Mouse (Mus musculus) hindbrain, postnatal 0 days (tissue): ENCODE measurements around the gene Aldh18a1. TPM values are rescaled to one million over a fixed set of nuclear protein-coding genes. Genes with fewer than 3 reads are reported as not detected.
A peak's percentile ranks its signal among the peaks of the same experiment; 100 is the strongest.

Experiments
- ATAC-seq: fragments of 200-750 bp; cut with Nextera tagmentation; 2 replicates; pipeline ENCODE4 v1.8.0; 2017; ENCODE audit warnings: mild to moderate bottlenecking, moderate TSS enrichment, moderate library complexity
- DNase-seq: peaks from one replicate; pipeline ENCODE4 v3.0.0-alpha.2; 2015; ENCODE audit warnings: low spot score
- H3K27ac ChIP-seq: fragments of 300-500 bp; sonication (generic); 2 replicates; pipeline ENCODE4 v1.5.1; 2014; ENCODE audit warnings: mild to moderate bottlenecking
- H3K27me3 ChIP-seq: fragments of 300-500 bp; sonication (generic); 2 replicates; pipeline ENCODE4 v1.6.1; 2014; ENCODE audit warnings: low read length, mixed read lengths; ENCODE audit not compliant: insufficient read depth
- H3K36me3 ChIP-seq: fragments of 300-500 bp; sonication (generic); 2 replicates; pipeline ENCODE4 v1.6.1; 2014; ENCODE audit warnings: low read length, mixed read lengths; ENCODE audit not compliant: insufficient read depth
- H3K4me1 ChIP-seq: fragments of 300-500 bp; sonication (generic); 2 replicates; pipeline ENCODE4 v1.6.1; 2014; ENCODE audit warnings: antibody characterized with exemption, low read length, mixed read lengths; ENCODE audit not compliant: insufficient read depth
- H3K4me2 ChIP-seq: fragments of 300-500 bp; sonication (generic); 2 replicates; pipeline ENCODE4 v1.6.1; 2014; ENCODE audit warnings: low read depth, mild to moderate bottlenecking, low read length, moderate library complexity, mixed read lengths
- H3K4me3 ChIP-seq: fragments of 300-500 bp; sonication (generic); 2 replicates; pipeline ENCODE4 v1.5.1; 2014; ENCODE audit warnings: low read length
- H3K9ac ChIP-seq: fragments of 300-500 bp; sonication (generic); replicated peaks from 2 replicates; pipeline ENCODE4 v1.6.1; 2014; ENCODE audit warnings: mild to moderate bottlenecking, low read length, moderate library complexity, mixed read lengths
- H3K9me3 ChIP-seq: fragments of 300-500 bp; sonication (generic); 2 replicates; pipeline ENCODE4 v1.6.1; 2016; ENCODE audit warnings: low read length, mixed read lengths
- CTCF ChIP-seq: IDR thresholded peaks from 2 replicates; pipeline ENCODE4 v1.5.1; 2016; ENCODE audit warnings: antibody characterized with exemption, control low read depth, low read depth
- WGBS: fragments of 180-500 bp; shearing (Covaris S2); extraction: QIAGEN DNeasy Blood & Tissue Kit; methylation state at CpG from one replicate; pipeline ENCODE4 v1.1.7; 2014; 5-methylcytosine and 5-hydroxymethylcytosine counted together
- polyA plus RNA-seq: library from polyadenylated mRNA; unstranded; fragments of >200 nt; fragmentation: Nextera tagmentation; extraction: Ambion mirVana; gene quantifications from 2 replicates; pipeline ENCODE4 v1.2.1, GENCODE M21; 2015
- total RNA-seq: library from RNA; depleted of rRNA; stranded (reverse); fragments of >200 nt; gene quantifications from 2 replicates; pipeline ENCODE4 v1.2.3, GENCODE M21; 2014

The Aldh18a1 gene
- total and polyA plus RNA-seq, 2 experiments from 2014 or later, result 32.5 to 57.0 TPM

GRCm38 (mm10) chr19:40588847-40589529 is 725 bp upstream of the Aldh18a1 start:
- Histone ChIP-seq H3K27me3 (no peaks in the 10 kb centered on the region), H3K4me3 (peak overlapping the region; percentile 76), H3K9ac (peak overlapping the region; percentile 65; the same call in 1 of the 2 replicates), H3K36me3 (no peaks in the 10 kb centered on the region; the same call in 1 of the 2 replicates), H3K9me3 (no peaks in the 10 kb centered on the region), H3K4me2 (peak overlapping the region; percentile 92), H3K27ac (peak overlapping the region; percentile 60; the same call in 1 of the 2 replicates), H3K4me1 (peaks cover 8% of the 10 kb centered on the region)
- under 1% methylated on average over 18 of the region's 18 CpGs for WGBS
- peak; percentile 83 for TF ChIP-seq CTCF
- ATAC-seq (peak; percentile 75), DNase-seq (peak; percentile 95)

DNA sequence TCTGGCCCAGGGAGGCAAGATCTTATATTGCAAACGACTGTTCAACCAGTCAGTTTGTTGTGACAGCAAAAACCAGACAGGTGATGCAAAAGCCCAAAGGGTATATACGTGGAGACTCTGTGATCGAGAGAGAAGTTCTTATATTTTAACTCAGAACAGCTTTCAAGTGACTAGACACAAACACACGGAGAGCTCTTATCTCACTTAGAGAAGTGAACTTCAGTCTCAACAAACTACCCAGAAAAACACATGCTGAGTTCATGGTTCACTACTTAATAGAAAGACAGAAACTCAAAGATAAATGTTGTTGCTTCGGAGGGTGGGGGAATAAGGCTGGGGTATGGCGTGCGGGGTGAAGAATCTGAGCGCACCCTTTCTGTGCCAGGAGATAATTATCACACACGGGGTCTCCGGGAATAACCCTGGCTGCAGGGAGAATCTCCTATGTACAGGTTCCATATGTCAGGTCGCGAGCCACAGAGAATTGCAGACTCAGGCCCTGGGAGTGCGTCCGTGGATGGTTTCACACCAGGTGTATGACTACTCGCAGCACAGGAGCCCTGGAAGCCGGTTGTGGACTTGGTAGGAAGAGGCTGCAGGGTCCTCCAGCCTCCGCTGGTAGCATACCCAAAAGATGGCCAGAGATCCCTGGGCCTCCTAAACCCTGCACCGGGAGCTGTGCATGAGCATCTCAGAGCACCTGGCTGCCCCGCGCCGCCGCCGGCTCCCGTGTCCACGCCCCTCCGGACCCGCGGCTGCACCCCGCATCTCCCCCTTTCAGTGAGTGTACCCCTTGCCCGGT is 571 bp downstream of the Aldh18a1 start:
- Histone ChIP-seq H3K4me1 (peaks cover 8% of the 10 kb centered on the region), H3K4me2 (peak overlapping the region; percentile 92), H3K27ac (peak overlapping the region; percentile 78), H3K36me3 (no peaks in the 10 kb centered on the region; the same call in 1 of the 2 replicates), H3K9me3 (no peaks in the 10 kb centered on the region), H3K27me3 (no peaks in the 10 kb centered on the region), H3K9ac (peak overlapping the region; percentile 65), H3K4me3 (peak overlapping the region; percentile 76)
- TF ChIP-seq CTCF, result no peak
- ATAC-seq, result peak; percentile 75
- peak; percentile 43 for DNase-seq
- 3% methylated on average over 30 of the region's 30 CpGs for WGBS

DNA sequence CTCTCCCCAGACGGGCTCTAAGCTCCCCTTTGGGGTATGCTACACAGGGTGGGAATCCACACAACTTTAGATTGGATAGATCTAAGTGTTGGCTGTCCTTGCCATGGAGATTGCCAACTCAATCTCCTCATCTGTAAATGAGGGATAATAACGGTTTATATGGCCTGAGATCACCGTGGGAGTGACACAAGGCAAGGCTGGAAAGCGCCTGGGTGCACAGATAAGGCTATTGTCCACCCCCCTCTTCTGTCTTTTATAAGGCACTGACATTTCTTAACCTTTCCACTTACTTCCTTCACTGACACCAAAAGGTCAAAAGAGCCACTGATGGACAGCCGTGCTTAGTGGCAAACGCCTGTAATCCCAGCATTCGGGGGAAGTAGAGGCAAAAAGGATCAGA is 1.4 kb downstream of the Aldh18a1 start:
- ATAC-seq, result no peak
- H3K9ac ChIP-seq, result no peak overlapping the region
- TF ChIP-seq CTCF, result no peak

GRCm38 (mm10) chr19:40581662-40582061 is 6.6 kb downstream of the Aldh18a1 start:
- peaks cover under 1% of the 10 kb centered on the region; the same call in 1 of the 2 replicates for H3K4me1 ChIP-seq
- H3K27me3 ChIP-seq, result no peaks in the 10 kb centered on the region
- TF ChIP-seq CTCF, result no peak
- no peak overlapping the region for H3K4me2 ChIP-seq
- no peaks in the 10 kb centered on the region for H3K9me3 ChIP-seq
- H3K27ac ChIP-seq, result no peak overlapping the region
- 85% methylated on average over 5 of the region's 5 CpGs for WGBS
- no peak overlapping the region for H3K4me3 ChIP-seq
- peaks cover 20% of the 10 kb centered on the region; the same call in 1 of the 2 replicates for H3K36me3 ChIP-seq
- no peak for DNase-seq
- no peak overlapping the region for H3K9ac ChIP-seq
- no peak for ATAC-seq

More for the DNA sequence above, 1.4 kb downstream of the Aldh18a1 start:
- peaks cover 8% of the 10 kb centered on the region for H3K4me1 ChIP-seq
- H3K36me3 ChIP-seq, result peaks cover 1% of the 10 kb centered on the region; the same call in 1 of the 2 replicates
- peak overlapping the region; percentile 92 for H3K4me2 ChIP-seq
- H3K9me3 ChIP-seq, result no peaks in the 10 kb centered on the region
- DNase-seq, result no peak
- H3K27ac ChIP-seq, result no peak overlapping the region
- peak overlapping the region; percentile 76 for H3K4me3 ChIP-seq
- no peaks in the 10 kb centered on the region for H3K27me3 ChIP-seq
- 55% methylated on average over 7 of the region's 7 CpGs for WGBS

- Histone ChIP-seq H3K27me3 (no peaks in the 10 kb centered on the region), H3K4me1 (no peaks in the 10 kb centered on the region), H3K27ac (no peak overlapping the region), H3K9ac (no peak overlapping the region), H3K36me3 (peaks cover 22% of the 10 kb centered on the region; the same call in 1 of the 2 replicates), H3K4me2 (no peak overlapping the region), H3K4me3 (no peak overlapping the region), H3K9me3 (no peaks in the 10 kb centered on the region)
- WGBS, result 86% methylated on average over 2 of the region's 2 CpGs
- no peak for TF ChIP-seq CTCF
- DNase-seq (no peak), ATAC-seq (no peak)
Observed at GRCm38 (mm10) chr19:40580902-40581301, 7.4 kb downstream of the Aldh18a1 start.

GRCm38 (mm10) chr19:40575438-40575837 is 12.8 kb downstream of the Aldh18a1 start:
- no peaks in the 10 kb centered on the region for H3K4me1 ChIP-seq
- H3K27me3 ChIP-seq, result no peaks in the 10 kb centered on the region
- H3K9me3 ChIP-seq, result no peaks in the 10 kb centered on the region
- ATAC-seq (no peak), DNase-seq (no peak)
- no peak overlapping the region for H3K27ac ChIP-seq
- H3K9ac ChIP-seq, result no peak overlapping the region
- H3K4me3 ChIP-seq, result no peak overlapping the region
- H3K4me2 ChIP-seq, result no peak overlapping the region
- H3K36me3 ChIP-seq, result peaks cover 52% of the 10 kb centered on the region
- no peak for TF ChIP-seq CTCF
- WGBS, result 71% methylated on average over 5 of the region's 5 CpGs
